Mouse (Mus musculus) regulatory T cell (primary cell): ENCODE measurements around the gene 6430531B16Rik.

Experiments used
- in situ Hi-C: fragments of 300-600 bp; cut with MboI, MseI; formaldehyde crosslinking; loops from one replicate; pipeline ENCODE4 v1.15.1; 2025; ENCODE audit warnings: high pct_unique_total_duplicates

Gene 6430531B16Rik

DNA sequence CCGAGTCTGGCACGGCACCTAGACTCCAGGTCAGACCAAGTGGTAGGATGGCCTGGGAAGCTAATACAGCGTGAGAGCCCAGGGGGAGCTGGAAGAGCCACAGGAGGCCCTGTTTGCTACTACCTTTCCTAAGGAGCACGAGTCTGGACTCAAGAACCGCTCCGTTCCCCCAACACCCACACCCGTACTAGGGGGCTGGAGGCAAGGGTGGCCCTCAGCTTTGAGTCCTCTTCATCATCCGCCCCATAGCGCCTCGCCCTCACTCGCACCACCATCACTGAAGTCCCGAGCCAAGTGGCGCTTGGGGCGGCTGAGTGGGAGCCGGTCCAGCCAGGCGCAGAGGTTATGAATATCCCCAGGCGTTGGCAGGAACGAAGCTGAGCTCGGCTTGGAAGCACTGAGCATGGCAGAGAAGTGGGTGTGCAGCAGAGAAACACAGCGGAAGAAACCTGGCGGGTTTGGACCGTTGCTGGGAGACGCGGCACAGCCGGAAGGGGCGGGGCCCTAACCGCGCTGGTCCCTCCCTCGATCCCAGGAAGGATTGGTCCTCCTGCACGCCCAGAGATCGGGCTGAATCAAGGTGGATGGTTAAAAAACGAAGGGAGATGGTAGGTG, at the start of gene 6430531B16Rik:
6430531B16Rik (minus strand) TSS at position 478 of the 615 bp plus-strand sequence.
- in situ Hi-C loops = no loop called here

DNA sequence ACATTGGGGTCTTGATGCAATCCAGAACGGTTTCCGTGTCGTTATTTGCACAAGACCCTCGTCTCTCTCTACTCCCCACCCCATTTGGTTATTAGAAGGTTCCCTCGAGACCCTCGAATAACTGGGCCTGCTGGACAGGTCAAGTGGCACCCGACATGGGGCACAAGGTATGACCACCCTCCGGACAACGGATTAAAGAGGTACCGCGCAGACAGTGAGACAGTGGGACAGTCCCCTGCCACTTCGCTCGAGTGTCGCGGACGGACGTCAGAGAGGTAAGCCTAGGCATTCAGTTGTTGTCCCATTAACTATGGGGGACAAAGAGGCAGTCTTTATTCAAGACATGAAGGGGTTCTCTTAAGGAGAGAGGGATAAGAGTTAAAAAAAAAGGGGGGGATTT, 32.8 kb upstream of the 6430531B16Rik start:
- in situ Hi-C loops = no loop called here

DNA sequence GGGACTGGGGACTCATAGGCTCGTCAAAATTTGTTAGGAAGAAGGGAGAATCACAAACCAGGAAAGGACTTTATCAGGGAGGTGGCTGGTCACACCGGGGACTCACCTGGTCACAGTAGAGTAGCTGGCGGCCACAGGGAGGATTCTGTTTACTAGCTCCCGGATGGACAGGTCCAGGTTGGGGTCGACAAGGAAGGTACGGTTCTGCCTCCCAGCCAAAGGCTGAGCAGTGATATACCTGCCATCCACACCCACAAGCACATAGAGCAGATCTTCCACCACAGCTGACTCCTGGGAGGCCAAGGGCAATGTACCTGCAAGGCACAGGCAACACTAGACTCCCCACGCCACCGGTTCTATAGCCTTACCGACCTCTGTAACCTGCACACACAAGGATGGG, 29.2 kb upstream of the 6430531B16Rik start:
- in situ Hi-C loops = no loop called here

- in situ Hi-C loops = no loop called here
Measured at GRCm38 (mm10) chr7:140006861-140007611, 28.5 kb upstream of the 6430531B16Rik start.

GRCm38 (mm10) chr7:140004666-140005065, 26.1 kb upstream of the 6430531B16Rik start:
- in situ Hi-C loops = no loop called here

GRCm38 (mm10) chr7:140001086-140001740, 22.7 kb upstream of the 6430531B16Rik start:
- in situ Hi-C loops = no loop called here

DNA sequence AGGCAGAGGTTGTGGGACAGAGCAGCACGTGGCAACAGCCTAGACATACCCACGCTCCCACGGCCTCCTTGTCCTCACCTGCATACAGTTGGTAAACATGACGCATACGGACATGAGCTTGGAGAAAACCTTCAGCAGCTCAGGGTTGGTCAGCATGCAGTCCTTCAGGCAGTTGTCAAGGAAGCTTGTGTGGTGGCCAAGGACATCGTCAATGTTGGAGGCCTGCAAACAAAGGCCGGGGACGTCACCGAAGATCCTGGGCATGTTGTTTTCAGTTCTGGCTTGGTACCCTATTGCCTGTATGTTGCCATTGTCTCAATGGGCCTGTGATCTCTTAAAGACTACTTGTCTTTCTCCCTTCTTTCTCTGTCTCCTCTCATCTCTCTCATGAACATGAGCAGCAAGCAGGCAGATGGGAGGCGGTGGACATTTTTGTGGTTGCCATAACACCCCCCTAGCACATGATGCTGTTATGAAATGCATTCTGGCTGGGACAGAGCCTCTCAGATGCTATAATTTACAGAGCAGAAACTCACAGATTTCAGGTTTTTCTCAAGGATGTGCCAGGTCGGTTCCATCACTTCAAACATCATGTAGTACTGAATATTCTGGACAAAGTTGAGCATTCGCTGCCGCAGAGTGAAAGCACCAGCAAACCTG, 20.3 kb upstream of the 6430531B16Rik start:
- in situ Hi-C loops = loop anchor here (5.0 kb wide), 1 partner anchor 62 kb away; no protein-coding TSS in a partner anchor

DNA sequence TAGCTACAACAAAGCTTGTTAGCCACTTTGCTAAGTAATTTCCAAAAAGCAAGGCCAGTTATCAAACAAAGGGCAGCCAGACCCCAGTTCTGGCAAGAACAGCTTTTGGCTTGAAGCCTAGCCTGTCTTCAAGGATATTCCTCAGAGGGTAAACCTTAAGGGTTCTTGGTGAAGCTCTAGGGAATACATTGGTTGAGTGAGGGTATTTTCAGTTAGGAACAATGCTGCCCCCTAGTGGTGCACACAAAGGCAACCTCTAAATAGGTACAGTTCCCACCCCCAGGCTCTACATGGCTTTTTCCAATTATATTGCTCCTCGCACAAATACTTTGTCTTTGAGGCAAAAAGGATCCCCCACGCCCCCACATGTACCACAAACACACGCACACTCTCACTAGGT, 16.1 kb upstream of the 6430531B16Rik start:
- in situ Hi-C loops = loop anchor here (5.0 kb wide), 3 partner anchors 43 to 82 kb away; partner anchors contain the start of genes Tubgcp2 and Zfp511

DNA sequence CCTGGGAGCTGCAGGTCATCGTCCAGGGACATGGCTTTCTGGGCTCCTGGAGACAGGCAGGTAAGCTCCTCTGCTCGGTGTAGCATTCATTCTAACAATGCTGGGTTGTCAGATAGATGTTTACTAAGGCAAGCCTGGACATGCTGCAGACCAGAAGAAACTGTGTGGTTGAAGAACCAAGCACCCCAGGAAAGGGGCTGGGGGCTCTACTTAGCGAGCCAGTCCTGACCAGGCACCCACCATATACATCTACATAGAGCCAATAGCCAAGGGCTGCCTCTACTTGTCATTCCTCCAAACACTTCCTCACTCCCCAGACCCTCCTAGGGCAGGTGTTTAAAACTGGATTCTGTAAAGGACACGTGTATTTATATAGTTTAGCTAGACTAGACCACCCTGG, 15.6 kb upstream of the 6430531B16Rik start:
- in situ Hi-C loops = loop anchor here (5.0 kb wide), 2 partner anchors 43 to 82 kb away; partner anchors contain the start of genes Tubgcp2 and Zfp511

GRCm38 (mm10) chr7:139993532-139993931, 15.0 kb upstream of the 6430531B16Rik start:
- in situ Hi-C loops = loop anchor here (5.0 kb wide), 2 partner anchors 44 to 81 kb away; partner anchors contain the start of genes Tubgcp2 and Zfp511

DNA sequence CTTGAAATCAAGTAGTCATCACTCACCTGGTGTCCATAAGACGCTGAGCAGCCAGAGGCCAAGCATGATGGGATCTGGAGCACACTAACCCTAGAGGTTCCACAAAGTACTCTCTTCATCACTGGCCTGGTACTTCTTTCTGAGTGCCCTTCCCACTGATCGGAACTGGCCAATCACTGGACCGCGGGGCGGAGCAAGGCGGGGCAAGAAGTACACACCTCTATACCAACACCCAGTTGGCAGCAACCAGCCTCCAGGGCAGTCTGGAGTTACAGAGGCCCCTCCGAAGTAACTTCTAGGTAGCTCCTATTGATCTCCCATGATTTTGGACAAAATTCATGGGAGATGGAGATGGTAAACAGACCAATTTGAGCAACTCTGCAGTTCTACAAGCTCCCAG, 13.9 kb upstream of the 6430531B16Rik start, which contains the start of gene Adam8:
Adam8 (minus strand) TSS at position 157 of the 400 bp plus-strand sequence.
- in situ Hi-C loops = loop anchor here (5.0 kb wide), 2 partner anchors 45 to 80 kb away; partner anchors contain the start of genes Tubgcp2 and Zfp511

GRCm38 (mm10) chr7:139990864-139991394, 12.4 kb upstream of the 6430531B16Rik start:
- in situ Hi-C loops = loop anchor here (5.0 kb wide), 2 partner anchors 46 to 79 kb away; partner anchors contain the start of genes Tubgcp2 and Zfp511

- in situ Hi-C loops = no loop called here
Measured at GRCm38 (mm10) chr7:139988272-139988671, 9.7 kb upstream of the 6430531B16Rik start.

GRCm38 (mm10) chr7:139984505-139984904, 6.0 kb upstream of the 6430531B16Rik start:
- in situ Hi-C loops = no loop called here

GRCm38 (mm10) chr7:139982058-139982457, 3.5 kb upstream of the 6430531B16Rik start:
- in situ Hi-C loops = no loop called here

DNA sequence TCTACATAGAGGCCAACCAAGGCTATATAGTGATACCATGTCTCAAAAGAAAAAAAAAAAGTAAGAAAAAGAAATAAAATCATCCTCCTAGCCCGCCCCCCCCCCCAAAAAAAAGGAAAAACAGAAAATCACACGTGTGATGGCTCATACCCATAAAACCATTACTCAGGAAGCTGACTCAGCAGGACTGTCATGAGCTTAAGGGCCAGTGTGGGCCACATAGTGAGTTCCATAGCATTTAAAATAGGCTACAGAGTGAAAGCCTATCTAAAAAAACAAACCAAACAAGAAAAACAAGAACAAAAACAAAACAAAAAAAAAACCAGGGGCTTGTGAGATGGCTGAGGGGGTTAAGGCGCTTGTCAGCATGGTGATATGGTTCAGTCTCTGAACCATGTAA, 2.2 kb upstream of the 6430531B16Rik start:
- in situ Hi-C loops = no loop called here

- in situ Hi-C loops = no loop called here
Measured at GRCm38 (mm10) chr7:139979011-139979719, 610 bp upstream of the 6430531B16Rik start.

DNA sequence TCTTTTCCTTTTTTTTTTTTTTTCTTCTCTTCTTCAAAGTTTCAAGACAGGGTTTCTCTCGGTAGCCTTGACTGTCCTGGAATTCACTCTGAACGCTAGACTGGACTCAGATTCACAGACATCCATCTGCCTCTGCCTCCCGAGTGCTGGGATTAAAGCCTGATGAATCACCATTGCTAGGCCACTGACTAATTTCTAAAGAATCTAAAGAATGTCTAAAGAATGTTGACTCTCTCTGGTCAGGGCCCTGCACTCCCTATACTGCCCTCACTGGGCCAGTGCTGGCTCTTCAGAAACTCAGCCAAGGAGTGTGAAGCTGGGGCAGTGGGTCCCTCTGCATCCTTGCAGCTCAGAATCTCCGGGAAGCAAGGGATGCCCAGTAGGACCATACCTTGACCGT, 3.1 kb downstream of the 6430531B16Rik start:
- in situ Hi-C loops = no loop called here

DNA sequence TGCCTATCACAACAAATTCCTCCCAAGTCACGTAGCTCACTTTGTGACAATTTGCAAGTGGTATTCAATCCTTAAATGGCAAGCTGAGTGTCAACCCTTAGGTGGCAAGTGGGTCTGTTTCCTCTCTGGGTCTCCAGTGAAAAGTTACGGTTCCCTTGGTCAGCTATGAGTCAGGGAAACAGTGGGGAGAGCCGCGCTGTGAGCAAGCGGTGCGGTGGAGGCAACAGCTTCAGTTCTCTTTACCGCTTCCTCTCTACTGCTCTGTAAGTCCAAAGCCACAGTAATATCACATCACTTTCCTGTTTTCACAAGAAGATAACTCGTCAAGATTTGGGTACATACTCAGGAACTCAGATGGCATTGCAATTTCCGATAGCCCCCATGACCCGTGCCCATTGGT, 4.2 kb downstream of the 6430531B16Rik start:
- in situ Hi-C loops = no loop called here

- in situ Hi-C loops = no loop called here
Measured at GRCm38 (mm10) chr7:139972923-139973331, 5.6 kb downstream of the 6430531B16Rik start.
